Mouse (Mus musculus) cerebellum, postnatal 14 days (tissue): ENCODE measurements around the gene Crygd.

ENCODE experiments used
- DNase-seq, 2 experiments: peaks; one replicate each; pipeline ENCODE4 v3.0.0; 2021; ENCODE audit warnings: mixed read lengths in 2 of 2

Gene Crygd

GRCm38 (mm10) chr1:65041837-65042236 is 21.4 kb downstream of the Crygd start:
- DNase-seq: no peak

GRCm38 (mm10) chr1:65040806-65041205 is 22.4 kb downstream of the Crygd start:
- DNase-seq: no peak

GRCm38 (mm10) chr1:65039679-65040078 is 23.6 kb downstream of the Crygd start:
- DNase-seq: no peak

GRCm38 (mm10) chr1:65037542-65037941 is 25.7 kb downstream of the Crygd start:
- DNase-seq: no peak

- no peak for DNase-seq
Measured at GRCm38 (mm10) chr1:65035513-65035912, 27.7 kb downstream of the Crygd start.

- DNase-seq: no peak
Measured at GRCm38 (mm10) chr1:65032641-65033040, 30.6 kb downstream of the Crygd start, which contains the start of gene Akr1cl. Akr1cl (minus strand) TSS chr1:65032759.

GRCm38 (mm10) chr1:65028206-65028605 is 35.0 kb downstream of the Crygd start:
- peak in 1 of 2 experiments; percentile 11 for DNase-seq

- DNase-seq: no peak
Measured at GRCm38 (mm10) chr1:65012726-65013125, 50.5 kb downstream of the Crygd start.
